Mouse (Mus musculus): ENCODE results near the gene Babam2. TPM values are rescaled to one million over a fixed set of nuclear protein-coding genes. Genes with fewer than 3 reads are reported as not detected.
"Not testable (repeated sequence)": the region's sequence is repeated elsewhere in the genome, so short reads cannot be mapped to it uniquely, and the experiment has no call there.

Babam2 gene
- polyA plus RNA-seq, 1 experiment from 2014 or later: 47.9 TPM

DNA sequence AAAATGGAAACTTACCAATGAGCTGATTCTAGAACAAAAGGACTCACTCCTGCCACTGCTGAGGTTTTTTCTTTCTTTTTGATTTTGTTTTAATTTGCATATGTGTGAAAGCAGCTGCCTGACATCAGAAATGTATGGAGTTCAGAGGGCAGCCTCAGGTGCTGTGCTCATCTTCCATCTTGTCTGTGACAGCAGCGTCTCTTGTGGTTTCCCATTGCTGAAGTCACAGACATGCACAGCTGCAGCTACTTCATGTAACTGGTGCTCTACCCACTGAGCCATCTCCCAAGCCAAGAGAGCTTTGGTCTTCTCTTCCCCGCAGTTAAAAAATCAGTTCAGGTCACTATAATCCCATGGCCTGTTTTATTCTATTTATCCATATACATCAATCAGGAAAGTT is 266.4 kb downstream of the Babam2 start:
- Histone ChIP-seq H3K27me3 (no peaks in the 10 kb centered on the region), H3K4me3 (no peak overlapping the region), H3K27ac (no peak overlapping the region), H3K9me3 (no peaks in the 10 kb centered on the region), H3K4me2 (replicated peaks) (no peak overlapping the region), H3K36me3 (no peaks in the 10 kb centered on the region), H3K9ac (no peak overlapping the region), H3K4me1 (peaks cover 9% of the 10 kb centered on the region; the same call in 1 of the 2 replicates)
- no peak for ATAC-seq (ENCODE audit: low FRiP score, low read depth)
- WGBS: 91% methylated on average over 2 of the region's 2 CpGs

DNA sequence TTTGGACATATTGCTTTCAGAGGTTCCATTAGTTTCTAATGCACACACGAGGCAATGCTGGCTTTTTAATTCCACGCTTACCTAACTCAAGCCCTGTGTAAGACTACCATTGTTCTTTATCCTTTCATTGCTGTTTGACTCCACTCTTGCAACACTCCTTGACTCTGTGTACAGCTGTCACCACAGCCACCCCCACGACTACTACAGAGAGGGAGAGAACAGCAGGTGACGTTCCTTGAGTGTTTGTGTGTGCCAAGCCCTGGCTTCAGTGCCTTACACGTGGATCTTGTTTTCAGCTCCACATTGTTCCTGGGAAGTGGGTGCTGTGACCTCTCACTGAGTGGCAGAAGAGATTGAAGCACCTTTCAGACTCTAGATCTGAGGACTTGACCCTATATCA is 269.3 kb downstream of the Babam2 start:
- Histone ChIP-seq H3K27me3 (no peaks in the 10 kb centered on the region), H3K4me2 (replicated peaks) (no peak overlapping the region), H3K4me3 (no peak overlapping the region), H3K9ac (no peak overlapping the region), H3K9me3 (no peaks in the 10 kb centered on the region), H3K4me1 (peaks cover 9% of the 10 kb centered on the region; the same call in 1 of the 2 replicates), H3K36me3 (no peaks in the 10 kb centered on the region), H3K27ac (no peak overlapping the region)
- ATAC-seq (ENCODE audit: low FRiP score, low read depth): no peak
- 80% methylated on average over 5 of the region's 5 CpGs for WGBS

DNA sequence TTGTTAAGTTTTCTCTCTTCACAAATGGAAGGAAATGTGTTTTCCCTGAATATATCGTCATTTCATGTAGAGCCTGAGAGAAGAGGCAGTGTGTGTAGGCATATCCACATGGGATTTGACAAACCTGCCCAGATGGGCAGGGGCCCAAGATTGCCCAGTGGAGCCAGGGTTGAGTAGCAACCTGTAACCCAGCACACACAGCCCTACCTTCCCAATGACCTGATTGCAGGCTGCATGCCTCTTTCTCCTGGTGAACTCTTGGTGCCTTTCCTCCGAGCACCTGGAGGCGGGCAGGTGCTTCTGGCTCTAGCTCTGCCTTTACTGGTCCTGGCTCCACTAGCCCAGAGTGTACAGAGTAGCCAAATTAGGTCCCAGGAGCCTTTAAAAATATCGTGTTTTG is 270.0 kb downstream of the Babam2 start:
- 79% methylated on average over 4 of the region's 4 CpGs for WGBS
- Histone ChIP-seq H3K27ac (no peak overlapping the region), H3K4me2 (replicated peaks) (no peak overlapping the region), H3K4me1 (peaks cover 9% of the 10 kb centered on the region; the same call in 1 of the 2 replicates), H3K9me3 (no peaks in the 10 kb centered on the region), H3K36me3 (no peaks in the 10 kb centered on the region), H3K27me3 (no peaks in the 10 kb centered on the region), H3K4me3 (no peak overlapping the region), H3K9ac (no peak overlapping the region)
- no peak for ATAC-seq (ENCODE audit: low FRiP score, low read depth)

DNA sequence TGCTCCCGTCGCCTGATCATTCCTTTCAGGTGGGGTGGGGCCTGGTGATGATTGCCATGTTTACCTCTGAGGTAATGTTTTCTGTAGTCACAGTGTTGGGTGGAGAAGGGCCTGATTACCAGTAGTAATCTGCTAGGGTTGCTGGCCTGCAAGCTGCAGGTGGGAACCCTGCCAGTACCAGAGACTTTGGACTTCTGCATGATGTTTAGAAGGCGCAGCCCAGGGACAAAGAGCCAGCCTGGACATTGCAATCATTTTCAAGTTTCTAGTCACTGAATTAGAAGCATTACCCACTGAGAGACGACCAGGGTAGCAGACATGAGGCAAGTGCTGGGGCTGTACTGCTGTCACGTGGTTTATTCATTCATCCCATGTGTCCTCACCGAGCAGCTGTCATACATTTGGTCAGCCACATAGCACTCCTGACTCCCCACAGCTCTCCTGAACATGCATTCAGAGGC is 270.6 kb downstream of the Babam2 start:
- Histone ChIP-seq H3K9me3 (no peaks in the 10 kb centered on the region), H3K4me1 (peaks cover 9% of the 10 kb centered on the region; the same call in 1 of the 2 replicates), H3K27ac (no peak overlapping the region), H3K4me3 (no peak overlapping the region), H3K9ac (no peak overlapping the region), H3K27me3 (no peaks in the 10 kb centered on the region), H3K4me2 (replicated peaks) (no peak overlapping the region), H3K36me3 (no peaks in the 10 kb centered on the region)
- WGBS: 59% methylated on average over 6 of the region's 6 CpGs
- peak; percentile 69 for ATAC-seq (ENCODE audit: low FRiP score, low read depth)

DNA sequence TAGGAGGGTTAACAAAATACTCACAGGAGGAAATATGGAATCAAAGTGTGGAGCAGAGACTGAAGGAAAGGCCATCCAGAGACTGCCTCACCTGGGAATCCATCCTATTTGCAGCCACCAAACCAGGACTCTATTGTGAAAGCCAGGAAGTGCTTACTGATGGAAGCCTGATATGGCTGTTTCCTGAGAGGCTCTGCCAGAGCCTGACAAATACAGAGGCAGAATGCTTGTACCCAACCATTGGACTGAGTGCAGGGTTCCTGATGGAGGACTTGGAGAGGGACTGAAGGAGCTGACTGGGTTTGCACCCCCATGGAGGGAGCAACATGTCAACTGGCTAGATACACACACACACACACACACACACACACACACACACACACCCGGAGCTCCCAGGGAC is 274.9 kb downstream of the Babam2 start:
- 80% methylated on average over 1 of the region's 1 CpGs for WGBS
- peaks cover 14% of the 10 kb centered on the region for H3K4me1 ChIP-seq
- H3K36me3 ChIP-seq; H3K27ac ChIP-seq; H3K9ac ChIP-seq; H3K9me3 ChIP-seq; H3K4me3 ChIP-seq; H3K4me2 ChIP-seq (replicated peaks); H3K27me3 ChIP-seq; ATAC-seq (ENCODE audit: low FRiP score, low read depth): not testable (repeated sequence)

DNA sequence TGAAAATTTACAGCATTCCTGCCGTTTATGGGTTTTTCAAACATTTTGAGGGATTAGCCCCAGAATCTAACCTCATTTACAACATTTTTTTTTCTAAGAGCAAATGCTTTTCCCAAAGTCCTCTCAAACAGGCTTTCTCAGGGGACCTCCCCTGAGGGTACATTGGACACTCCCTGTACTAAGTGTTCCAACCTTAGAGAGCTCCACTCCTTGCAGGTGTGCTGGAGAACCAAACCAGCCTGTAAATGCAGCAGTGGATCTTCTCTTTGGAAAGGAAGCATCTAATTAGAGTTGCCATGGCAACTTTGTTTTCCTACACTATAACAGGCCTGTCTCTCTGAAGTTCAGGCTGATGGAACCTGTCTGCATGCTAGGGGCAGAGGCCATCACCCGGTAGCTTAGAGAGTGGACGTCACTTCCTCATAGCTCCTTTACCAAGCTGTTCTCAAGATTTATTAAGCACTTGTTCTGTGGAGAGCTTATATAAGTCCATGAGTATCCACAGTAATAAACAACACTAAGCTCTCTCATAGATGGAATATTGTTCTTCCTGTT is 277.2 kb downstream of the Babam2 start:
- ATAC-seq (ENCODE audit: low FRiP score, low read depth): no peak
- Histone ChIP-seq H3K4me2 (replicated peaks) (no peak overlapping the region), H3K36me3 (no peaks in the 10 kb centered on the region), H3K27ac (no peak overlapping the region), H3K9ac (no peak overlapping the region), H3K27me3 (no peaks in the 10 kb centered on the region), H3K4me1 (peaks cover 5% of the 10 kb centered on the region), H3K9me3 (no peaks in the 10 kb centered on the region), H3K4me3 (no peak overlapping the region)
- WGBS: 24% methylated on average over 3 of the region's 3 CpGs

DNA sequence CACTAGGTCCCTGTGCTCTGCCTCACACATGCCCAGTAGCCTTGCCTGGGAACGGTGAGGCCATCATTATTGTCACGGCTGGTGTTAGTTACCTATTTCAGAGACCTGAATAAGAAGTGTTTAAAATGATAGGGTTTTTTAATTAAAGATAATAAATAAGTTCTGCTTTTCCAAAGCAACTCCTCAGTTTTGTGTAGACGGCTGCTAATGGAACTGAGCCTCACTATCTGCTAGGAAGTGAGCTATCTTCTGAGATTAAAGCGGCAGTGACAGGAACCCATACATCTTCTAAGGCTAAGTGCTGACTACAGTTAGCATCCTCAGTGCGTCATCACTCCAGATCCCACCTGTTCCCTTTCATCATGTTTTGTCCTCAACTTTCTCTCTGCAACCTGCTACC is 284.6 kb downstream of the Babam2 start:
- H3K27me3 ChIP-seq: no peaks in the 10 kb centered on the region
- H3K36me3 ChIP-seq: no peaks in the 10 kb centered on the region
- no peak overlapping the region for H3K9ac ChIP-seq
- H3K27ac ChIP-seq: no peak overlapping the region
- ATAC-seq (ENCODE audit: low FRiP score, low read depth): no peak
- peaks cover 13% of the 10 kb centered on the region; the same call in 1 of the 2 replicates for H3K4me1 ChIP-seq
- 79% methylated on average over 5 of the region's 5 CpGs for WGBS
- H3K9me3 ChIP-seq: no peaks in the 10 kb centered on the region
- no peak overlapping the region for H3K4me2 ChIP-seq (replicated peaks)
- H3K4me3 ChIP-seq: no peak overlapping the region

DNA sequence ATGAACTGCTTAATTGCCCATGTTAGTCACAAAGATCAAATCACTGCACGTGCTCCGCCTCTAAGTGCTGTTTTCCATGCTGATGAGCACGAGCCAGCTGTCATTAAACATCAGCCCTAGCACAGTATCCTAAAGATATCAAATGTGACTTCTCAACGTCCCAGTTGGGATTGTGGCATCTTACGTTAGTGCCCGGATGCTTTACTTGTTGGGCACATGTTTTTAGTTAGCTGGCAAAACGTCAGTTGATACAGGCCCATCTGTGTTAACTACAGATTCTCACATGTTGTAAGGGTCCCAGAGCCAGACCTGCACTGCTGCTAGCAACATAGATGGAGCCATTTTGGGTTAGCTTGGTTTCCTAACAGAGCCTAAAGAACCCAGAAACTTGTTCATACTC is 285.7 kb downstream of the Babam2 start:
- Histone ChIP-seq H3K4me2 (replicated peaks) (no peak overlapping the region), H3K4me3 (no peak overlapping the region), H3K27ac (no peak overlapping the region), H3K27me3 (no peaks in the 10 kb centered on the region), H3K36me3 (no peaks in the 10 kb centered on the region), H3K9me3 (no peaks in the 10 kb centered on the region), H3K9ac (no peak overlapping the region), H3K4me1 (peaks cover 13% of the 10 kb centered on the region; the same call in 1 of the 2 replicates)
- no peak for ATAC-seq (ENCODE audit: low FRiP score, low read depth)
- 55% methylated on average over 7 of the region's 7 CpGs for WGBS

DNA sequence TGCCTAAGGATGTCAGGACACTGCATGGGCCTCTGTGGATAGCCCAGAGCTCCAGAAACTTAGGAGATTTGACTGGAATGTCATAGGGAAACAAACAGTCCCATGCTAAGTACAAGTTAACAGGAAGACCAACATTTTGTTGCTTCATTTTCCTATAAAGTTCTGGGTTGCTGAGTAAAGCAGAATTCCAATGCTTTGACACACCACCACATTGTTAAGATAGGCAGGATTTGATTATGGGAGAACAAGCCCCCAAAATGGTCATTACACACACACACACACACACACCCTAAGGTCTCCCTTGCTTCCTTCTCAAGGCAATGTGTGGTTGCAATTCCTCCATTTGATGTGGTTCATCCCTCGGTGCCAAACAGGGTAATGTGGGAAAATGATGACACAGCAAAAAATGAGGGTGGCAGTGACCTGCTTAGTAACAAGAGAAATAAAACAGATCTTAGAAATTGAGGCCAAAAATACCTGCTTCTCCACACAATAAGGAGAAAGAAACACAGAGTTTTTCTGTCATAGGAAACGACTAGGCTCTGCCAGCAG is 286.4 kb downstream of the Babam2 start:
- Histone ChIP-seq H3K4me3 (no peak overlapping the region), H3K9me3 (no peaks in the 10 kb centered on the region), H3K27me3 (no peaks in the 10 kb centered on the region), H3K36me3 (no peaks in the 10 kb centered on the region), H3K27ac (no peak overlapping the region), H3K4me2 (replicated peaks) (no peak overlapping the region), H3K4me1 (peaks cover 13% of the 10 kb centered on the region; the same call in 1 of the 2 replicates), H3K9ac (no peak overlapping the region)
- ATAC-seq (ENCODE audit: low FRiP score, low read depth): no peak
- WGBS: 71% methylated on average over 2 of the region's 2 CpGs

DNA sequence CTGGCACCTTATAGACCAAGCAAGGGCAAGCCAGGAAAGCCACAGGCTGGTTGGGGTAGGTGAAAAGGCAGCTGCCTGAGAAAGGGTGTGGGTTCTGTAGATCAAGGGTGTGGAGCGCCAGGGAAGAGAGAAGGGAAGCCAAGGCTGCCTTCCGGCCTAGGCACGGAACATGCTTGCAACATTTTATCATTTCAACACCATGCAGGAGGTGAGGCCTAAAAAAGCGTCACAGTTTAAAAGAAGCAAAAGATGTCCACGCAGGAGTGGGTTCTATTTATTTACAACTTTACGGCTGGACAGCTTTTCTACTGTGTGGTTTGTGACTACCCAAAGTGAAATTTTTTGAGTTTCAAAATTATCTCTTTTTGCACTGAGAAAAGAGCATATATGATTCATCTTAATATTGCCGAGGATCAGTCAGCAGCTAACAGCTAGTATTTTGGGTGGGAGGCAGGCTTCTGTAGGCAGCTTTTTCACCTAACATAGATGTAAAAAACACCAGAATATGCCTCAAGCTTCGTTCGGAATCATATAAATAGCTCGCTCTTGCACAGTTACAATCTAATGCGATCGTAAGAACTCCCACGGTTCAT is 287.0 kb downstream of the Babam2 start:
- H3K4me2 ChIP-seq (replicated peaks): no peak overlapping the region
- H3K9ac ChIP-seq: no peak overlapping the region
- no peaks in the 10 kb centered on the region for H3K9me3 ChIP-seq
- H3K27me3 ChIP-seq: no peaks in the 10 kb centered on the region
- H3K27ac ChIP-seq: no peak overlapping the region
- no peaks in the 10 kb centered on the region for H3K36me3 ChIP-seq
- H3K4me1 ChIP-seq: peaks cover 13% of the 10 kb centered on the region; the same call in 1 of the 2 replicates
- H3K4me3 ChIP-seq: no peak overlapping the region
- ATAC-seq (ENCODE audit: low FRiP score, low read depth): no peak
- WGBS: 82% methylated on average over 13 of the region's 13 CpGs

DNA sequence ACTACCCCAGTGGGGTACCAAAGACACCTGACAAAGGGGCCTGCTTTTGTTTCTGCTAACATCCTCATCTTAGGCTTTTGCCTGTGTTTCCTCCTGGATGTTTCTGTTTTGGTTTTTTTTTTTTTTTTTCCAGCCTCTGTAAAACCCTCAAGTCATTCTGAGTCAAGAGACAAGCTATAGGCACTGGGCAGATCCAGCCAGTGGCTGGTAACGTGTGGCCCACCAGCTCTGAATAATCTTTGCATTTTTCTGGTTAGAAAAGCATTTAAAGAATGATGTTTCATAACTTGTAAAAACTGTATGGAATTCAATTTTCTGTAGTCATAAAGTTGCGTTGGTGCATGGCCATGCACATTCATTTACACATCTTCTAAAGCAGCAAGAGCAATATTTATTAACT is 287.5 kb downstream of the Babam2 start:
- no peak overlapping the region for H3K4me2 ChIP-seq (replicated peaks)

DNA sequence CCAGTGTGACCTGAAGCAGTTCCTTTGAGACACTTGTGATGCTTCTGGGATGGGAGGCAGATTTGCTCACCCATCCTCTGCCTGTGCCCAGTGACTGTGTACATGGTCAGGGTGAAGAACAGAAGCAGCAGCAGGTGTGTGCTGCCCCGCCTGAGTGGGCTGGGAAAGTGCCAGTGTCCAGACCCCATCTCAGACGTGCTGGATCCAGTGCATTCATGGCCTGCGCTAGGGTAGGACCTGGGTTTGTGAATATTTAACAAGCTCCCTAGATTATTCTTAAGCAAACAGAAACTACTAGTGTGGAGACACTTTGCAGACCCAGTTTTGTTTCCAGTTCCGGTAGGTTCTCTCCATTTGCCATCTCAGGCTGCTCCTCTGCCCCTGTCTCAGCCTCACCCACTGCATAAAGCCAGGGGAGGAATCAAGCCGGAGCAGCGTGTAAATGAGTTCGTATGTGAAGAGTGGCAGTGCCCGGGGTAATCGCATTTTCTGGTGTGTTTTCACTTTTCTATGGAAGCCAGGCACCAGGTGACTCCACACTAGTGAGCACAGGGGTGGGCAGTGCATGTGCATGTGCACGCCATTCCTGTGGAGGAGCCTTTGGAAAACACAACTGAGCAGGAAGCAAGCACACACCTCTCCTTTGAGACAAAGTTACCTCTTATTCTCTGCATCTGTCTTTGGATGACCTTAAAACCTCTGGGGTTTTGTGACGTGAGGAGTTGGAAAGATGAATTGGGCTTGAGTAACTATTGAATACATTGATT is 290.2 kb downstream of the Babam2 start:
- peaks cover 13% of the 10 kb centered on the region; the same call in 1 of the 2 replicates for H3K4me1 ChIP-seq
- H3K27me3 ChIP-seq: no peaks in the 10 kb centered on the region
- no peak overlapping the region for H3K27ac ChIP-seq
- no peaks in the 10 kb centered on the region for H3K9me3 ChIP-seq
- 89% methylated on average over 11 of the region's 11 CpGs for WGBS
- H3K36me3 ChIP-seq: no peaks in the 10 kb centered on the region
- no peak overlapping the region for H3K4me2 ChIP-seq (replicated peaks)
- H3K9ac ChIP-seq: no peak overlapping the region
- no peak overlapping the region for H3K4me3 ChIP-seq
- no peak for ATAC-seq (ENCODE audit: low FRiP score, low read depth)

More for the DNA sequence above, 287.5 kb downstream of the Babam2 start:
- Histone ChIP-seq H3K27ac (no peak overlapping the region), H3K4me3 (no peak overlapping the region), H3K9me3 (no peaks in the 10 kb centered on the region), H3K36me3 (no peaks in the 10 kb centered on the region), H3K9ac (no peak overlapping the region), H3K27me3 (no peaks in the 10 kb centered on the region), H3K4me1 (peaks cover 13% of the 10 kb centered on the region; the same call in 1 of the 2 replicates)
- no peak for ATAC-seq (ENCODE audit: low FRiP score, low read depth)
- WGBS: 66% methylated on average over 2 of the region's 2 CpGs
